Mouse (Mus musculus): ENCODE results near the gene Cbx7.
"Not testable (repeated sequence)": the region's sequence is repeated elsewhere in the genome, so short reads cannot be mapped to it uniquely, and the experiment has no call there.

Gene Cbx7

DNA sequence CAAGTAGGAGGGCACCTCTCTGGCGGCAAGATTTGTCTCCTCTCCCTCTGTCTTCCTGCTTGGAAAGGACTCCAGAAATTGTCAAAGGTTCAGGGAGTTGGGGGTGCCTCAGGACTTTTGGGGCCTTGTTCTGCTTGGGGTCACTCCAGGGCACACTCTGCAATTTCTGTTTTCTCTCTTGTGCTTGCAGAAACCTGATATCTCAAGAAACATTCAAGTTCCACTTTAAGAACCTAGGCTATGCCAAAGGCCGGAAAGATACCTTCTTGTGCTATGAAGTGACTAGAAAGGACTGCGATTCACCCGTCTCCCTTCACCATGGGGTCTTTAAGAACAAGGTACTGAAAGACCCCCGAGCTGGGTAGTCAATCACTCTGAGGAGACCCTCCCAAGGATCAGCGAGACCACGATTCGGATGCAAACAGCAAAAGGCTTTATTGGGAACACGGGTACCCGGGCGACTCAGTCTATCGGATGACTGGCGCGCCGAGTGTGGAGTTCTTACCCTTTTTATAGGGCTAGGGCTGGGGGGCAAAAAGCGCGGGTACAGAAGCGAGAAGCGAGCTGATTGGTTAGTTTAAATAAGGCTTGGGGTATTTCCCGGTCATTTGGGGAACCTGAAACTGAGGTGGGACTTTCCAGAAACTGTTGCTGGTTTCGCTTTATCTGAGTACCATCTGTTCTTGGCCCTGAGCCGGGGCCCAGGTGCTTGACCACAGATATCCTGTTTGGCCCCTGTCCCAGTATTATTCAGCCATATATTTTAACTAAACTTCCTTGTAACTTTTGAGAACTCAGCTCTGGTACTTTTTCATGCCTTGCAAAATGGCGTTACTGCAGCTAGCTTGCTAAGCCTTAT is 75.5 kb downstream of the Cbx7 start:
- not testable (repeated sequence) for DNase-seq (ENCODE audit: low read depth, low spot score)

DNA sequence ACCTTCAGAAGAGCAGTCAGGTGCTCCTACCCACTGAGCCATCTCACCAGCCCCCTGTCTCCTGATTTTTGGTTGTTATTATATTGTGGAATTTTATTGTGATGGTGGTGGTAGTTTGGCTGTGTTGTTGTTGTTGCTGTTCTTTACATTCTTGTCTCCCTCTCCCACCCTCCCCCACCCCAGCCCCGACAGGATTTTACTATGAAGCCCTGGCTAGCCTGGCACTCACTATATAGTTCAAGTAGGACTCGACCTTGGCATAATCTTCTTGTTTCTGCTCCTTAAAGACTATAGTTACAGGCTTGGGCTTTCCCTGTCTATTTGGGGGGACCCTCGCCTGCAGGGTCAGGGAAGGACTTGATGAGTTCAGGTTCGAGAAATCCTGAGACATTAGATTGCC is 76.6 kb downstream of the Cbx7 start:
- no peak for DNase-seq (ENCODE audit: low read depth, low spot score)

DNA sequence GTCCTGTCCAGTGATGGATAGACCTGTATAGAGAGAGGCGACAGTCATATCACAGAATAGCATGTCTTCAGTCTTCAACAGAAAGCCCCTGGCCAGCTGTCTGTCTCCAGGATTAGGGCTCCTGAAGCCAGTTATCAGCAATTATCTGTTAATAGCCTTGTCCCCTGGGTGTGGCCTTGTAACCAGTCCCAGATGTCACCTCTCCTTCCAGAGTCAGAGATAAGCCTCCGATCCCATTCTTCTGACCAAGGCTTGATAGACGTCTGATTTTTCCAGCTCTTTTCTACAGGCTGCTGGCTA is 77.1 kb downstream of the Cbx7 start:
- DNase-seq (ENCODE audit: low read depth, low spot score), result no peak

DNA sequence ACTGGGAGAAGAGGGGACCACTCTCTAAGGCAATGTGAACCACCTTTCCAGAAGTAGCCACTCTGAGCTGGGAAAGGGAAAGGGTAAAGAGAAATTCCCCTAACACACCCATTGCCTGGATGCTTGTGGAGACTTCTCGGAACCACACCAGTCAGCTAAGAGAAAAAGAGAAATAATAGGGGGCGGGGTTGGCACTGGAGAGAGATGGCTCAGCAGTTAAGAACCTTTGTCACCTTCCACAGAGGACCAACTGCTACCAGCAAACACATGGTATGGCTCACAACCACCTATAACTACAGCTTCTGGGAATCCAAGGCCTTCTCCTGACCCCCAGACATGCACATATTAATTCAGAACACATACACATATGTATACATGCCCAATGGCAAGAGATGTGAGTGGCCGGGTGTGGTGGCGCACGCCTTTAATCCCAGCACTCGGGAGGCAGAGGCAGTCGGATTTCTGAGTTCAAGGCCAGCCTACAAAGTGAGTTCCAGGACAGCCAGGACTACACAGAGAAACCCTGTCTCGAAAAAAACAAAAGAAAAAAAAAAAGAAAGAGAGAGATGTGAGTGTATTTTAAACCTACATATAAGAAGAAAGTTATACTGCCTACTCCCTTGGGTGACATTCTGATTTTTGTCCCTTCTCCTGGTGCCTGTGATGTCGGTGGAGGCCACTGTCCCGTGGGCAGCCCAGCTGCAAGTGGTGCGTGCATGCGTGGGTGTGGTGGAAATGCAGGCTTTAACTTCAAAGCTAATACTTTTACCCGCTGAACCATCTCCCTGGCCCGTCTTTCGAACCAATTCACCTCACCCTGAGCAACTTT is 77.7 kb downstream of the Cbx7 start:
- peak; percentile 20 for DNase-seq (ENCODE audit: low read depth, low spot score)

DNA sequence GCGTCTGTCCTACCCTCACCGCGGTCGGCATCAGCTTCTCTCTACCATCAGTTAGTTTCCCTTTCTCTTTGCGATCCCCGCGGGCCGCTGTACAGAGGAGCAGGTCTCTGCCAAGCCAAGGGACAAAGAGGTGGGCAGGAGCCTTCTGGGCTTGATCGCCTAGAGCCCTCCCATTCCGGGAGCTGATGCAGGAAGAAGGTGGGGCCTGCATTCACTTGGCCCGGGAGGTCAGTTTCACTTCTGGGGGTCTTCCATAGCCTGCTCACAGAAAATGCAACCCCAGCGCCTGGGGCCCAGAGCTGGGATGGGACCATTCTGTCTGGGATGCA is 78.7 kb downstream of the Cbx7 start:
- peak; percentile 84 for DNase-seq (ENCODE audit: low read depth, low spot score)

DNA sequence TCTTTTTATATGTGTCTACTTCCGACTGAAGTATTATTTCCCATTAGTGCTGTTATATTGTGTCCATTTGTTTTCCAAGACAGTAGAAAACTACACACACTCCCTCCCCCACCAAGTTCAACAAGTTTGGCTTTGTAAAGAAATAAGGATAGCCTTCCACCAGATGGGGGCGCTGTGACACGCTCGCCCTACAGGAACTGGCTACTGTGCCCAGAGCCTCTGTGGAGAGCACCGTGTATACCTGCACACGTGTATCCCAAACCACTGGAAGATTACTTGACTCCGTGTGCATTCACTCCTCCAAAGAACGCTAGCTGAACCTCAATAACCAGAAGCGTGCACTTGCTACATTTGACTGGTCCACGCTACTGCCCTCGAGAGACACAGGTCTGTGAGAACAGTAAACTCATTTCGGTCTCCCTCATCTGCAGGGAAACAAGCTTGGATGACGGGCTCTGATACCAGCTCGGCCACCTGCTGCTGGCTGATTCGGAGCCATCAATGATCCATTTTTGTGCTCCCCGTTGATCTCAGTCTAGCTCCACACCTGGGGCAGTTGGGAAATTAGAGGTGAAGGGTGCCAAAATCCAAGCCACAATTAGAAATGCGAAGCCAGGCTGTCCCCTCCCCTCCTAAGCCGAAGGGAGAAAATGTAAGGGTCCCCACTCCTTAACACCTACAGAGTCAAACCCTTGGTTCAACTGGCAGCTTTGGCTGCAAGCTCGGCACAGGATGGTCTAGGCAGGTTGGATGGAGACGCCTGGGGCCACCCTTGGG is 79.3 kb downstream of the Cbx7 start, which contains the start of gene Apobec3:
Gene Apobec3, plus strand, starts transcription at position 224 of the 777 bp plus-strand sequence.
- DNase-seq (ENCODE audit: low read depth, low spot score), result peak; percentile 86

DNA sequence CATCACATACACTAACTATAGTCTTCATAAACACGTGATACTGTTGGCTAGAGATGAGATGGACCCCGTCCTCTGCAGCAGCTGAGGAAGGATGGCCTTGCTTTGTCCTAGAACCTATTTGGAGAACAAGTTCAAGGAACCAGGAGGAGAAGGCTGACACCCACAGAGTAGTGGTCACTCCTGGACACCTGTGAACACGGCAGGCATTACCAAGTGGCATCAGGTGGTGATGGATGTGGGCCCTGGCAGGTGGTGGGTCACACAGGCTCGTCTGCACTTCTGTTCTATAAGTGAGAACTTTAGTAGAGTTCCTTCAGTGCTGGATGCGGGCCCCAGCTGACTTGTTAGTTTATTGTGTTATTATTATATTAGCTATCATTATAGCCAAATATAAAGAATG is 86.1 kb downstream of the Cbx7 start:
- DNase-seq (ENCODE audit: low read depth, low spot score), result no peak

DNA sequence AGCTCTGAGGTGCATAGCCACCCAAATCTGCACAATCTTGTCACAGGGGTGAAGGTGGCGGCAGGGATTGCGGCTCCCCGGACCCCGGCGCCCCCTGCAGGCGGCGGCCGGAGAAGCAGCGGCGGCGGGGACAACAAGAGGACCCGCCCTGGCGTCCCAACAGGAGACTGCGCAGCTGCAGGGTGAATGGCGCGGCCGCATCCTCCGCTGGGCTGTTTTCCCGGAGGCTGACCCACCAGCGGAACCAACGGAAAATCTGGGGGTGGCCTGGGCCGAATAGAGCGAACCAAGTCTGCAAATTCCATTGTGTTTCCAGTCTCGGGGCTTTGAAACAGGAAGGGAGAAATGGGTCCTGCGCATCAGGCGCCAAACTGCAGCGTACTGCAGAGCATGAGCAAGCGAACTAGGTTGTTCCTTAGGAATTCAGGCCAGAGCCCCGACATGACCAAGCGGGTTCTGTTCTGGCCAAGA is 87.5 kb downstream of the Cbx7 start:
- DNase-seq (ENCODE audit: low read depth, low spot score), result peak; percentile 89

DNA sequence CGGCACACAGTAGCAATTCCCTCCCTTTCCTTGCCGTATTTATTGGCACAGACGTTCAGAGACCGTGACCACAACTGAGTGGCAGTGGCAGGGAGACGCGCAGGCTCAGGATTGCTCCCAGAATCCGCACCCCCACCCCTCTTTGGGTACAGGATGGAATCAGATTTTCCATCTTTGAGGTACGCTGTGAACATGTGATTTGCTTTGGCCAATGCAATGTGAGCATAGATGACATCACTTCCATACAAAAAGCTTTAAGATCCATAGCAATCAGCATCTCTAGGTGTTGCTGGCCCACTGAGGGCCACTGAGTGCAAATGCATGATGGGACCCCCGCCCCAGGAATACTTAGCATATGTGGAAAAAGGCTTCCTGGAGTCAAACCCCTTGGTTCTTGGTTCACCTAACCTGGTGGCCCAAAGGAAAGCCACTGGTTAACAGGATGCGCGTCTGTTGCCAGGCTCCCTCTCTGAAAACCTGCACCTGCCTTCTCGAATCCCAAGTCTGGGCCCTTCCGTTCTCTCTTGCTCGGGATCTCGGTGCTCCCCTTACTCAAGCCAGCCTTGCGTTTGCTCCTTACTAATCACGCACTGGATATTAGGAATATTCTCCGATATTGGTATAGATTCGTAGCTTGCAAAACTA is 88.2 kb downstream of the Cbx7 start:
- peak; percentile 15 for DNase-seq (ENCODE audit: low read depth, low spot score)

DNA sequence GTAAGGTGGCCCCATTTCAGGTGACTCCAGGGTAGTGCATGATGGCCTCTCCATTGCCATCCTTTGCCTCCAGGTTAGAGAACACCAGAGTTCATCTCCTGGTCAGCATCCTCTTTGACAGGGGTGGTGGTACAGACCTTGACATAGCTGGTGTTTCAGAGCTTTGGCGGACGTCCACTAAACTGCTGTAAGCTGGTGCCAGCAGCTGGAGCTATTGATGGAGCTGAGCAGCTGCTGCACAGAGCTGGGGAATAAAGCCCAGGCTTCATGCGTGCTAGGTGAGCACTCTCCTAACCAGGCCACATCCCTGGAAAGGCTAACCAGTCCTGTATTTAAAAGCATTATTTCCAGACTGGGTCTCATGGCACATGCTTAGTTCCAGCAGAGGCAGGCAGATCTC is 90.4 kb downstream of the Cbx7 start:
- peak; percentile 68 for DNase-seq (ENCODE audit: low read depth, low spot score)

DNA sequence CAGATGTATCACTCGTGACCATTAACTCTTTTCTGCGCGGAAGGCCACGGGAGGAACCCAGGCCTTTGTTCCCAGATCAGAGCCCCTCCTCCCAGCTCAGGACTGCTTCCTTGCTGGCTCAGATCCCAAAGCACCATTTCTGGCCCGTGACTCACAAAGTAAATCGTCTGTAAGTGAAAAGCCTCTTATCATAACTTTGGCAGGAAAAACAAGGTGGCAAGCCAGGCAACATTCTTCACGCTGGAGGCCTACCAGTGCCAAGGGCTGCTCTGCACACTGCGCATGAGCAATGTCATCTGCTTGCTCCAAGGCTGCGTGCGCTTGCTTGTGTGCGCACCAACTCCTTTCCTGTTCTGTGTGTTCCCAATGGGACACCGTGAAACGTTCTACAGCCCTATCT is 91.6 kb downstream of the Cbx7 start:
- peak; percentile 99 for DNase-seq (ENCODE audit: low read depth, low spot score)

DNA sequence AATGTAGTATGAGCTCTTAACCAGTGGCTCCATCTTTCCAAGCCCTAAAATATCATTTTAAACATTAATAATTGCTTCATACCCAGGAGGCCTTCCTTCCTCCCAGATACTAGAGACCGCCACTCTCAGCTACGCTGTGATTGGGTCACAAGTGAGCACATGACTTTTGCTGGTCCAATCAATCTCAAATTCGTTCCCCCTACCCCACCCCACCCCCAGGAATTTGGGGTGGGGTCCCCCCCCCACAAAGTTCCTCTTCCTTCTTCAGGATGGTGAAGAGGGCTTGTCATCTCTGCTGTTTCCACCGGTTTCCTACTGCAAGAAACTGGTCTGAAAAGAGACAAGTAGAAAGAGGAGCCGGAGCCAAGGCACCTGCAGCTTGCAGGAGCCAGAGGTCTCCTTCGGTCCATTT is 92.2 kb downstream of the Cbx7 start:
- DNase-seq (ENCODE audit: low read depth, low spot score), result peak; percentile 58

DNA sequence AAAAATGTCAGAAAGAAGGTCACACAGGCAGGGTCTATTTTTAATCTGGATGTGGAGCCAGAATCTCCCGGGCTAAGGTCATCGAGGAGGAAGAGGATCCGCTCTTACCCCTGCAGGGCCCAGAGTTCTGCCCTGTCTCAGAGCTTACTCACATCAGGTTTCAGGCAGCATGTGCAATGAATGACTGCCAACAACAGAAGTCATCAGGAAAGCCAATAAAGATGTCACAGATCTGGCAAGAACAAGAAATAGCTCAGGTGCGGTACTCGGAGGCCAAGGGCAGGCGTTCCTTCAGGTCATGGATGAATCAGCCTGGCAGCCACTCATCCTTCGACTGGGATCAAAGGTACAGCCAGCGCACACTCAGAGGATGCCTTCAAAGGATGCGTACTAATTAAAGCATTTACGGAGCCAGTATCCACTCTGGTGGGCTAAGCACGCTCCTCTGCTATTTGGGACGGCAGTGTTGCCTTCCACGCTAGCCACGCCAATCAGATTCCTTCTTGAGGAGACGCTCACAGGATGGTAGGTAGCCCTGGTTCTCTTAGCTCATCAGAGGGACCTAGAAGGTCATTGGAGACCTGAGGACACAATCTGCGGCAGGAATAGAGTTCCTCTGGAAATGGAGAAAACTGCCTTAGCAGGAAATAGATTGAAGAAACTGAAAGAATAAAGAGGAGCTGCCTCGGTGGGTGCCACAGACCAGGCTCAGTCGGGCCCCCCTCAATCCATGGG is 95.5 kb downstream of the Cbx7 start:
- peak; percentile 23 for DNase-seq (ENCODE audit: low read depth, low spot score)

DNA sequence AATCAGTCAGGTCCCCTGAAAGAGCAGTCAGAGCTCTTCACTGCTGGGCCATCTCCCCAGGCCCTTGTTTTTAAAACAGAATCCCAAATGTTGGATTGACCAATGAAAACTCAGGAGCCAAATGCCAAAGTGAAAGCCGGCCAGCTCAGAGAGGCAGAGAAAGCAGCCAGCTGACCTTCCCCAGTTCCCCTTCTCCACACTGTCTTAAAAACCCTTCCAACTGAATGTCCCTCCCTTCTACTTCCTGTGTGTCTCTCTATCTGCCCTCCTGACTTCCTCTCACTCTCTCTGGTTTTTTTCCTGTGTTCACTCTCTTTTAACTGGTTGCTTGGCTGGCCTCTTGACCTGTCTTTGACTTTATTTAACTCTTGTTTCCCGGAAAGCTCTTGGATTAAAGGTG is 96.9 kb downstream of the Cbx7 start:
- DNase-seq (ENCODE audit: low read depth, low spot score), result no peak

DNA sequence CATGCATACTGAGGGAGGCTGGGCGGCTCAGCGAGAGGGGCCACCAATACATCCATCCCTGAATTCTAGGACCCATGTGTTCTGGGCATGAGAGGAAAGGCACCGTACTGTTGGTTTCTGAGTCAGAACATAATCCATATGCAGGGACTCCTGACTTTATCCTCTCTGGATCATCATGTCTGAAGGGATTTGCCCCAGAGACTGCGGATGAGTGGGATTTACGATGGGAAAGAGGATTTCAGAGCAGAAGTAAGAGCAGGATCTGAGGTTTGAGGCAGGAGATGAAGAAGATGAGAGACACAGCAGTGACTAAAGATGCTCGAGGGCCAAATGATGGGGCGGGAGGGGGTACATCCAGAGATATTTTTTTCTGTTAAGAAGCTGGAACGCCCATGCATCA is 97.4 kb downstream of the Cbx7 start:
- DNase-seq (ENCODE audit: low read depth, low spot score), result no peak

DNA sequence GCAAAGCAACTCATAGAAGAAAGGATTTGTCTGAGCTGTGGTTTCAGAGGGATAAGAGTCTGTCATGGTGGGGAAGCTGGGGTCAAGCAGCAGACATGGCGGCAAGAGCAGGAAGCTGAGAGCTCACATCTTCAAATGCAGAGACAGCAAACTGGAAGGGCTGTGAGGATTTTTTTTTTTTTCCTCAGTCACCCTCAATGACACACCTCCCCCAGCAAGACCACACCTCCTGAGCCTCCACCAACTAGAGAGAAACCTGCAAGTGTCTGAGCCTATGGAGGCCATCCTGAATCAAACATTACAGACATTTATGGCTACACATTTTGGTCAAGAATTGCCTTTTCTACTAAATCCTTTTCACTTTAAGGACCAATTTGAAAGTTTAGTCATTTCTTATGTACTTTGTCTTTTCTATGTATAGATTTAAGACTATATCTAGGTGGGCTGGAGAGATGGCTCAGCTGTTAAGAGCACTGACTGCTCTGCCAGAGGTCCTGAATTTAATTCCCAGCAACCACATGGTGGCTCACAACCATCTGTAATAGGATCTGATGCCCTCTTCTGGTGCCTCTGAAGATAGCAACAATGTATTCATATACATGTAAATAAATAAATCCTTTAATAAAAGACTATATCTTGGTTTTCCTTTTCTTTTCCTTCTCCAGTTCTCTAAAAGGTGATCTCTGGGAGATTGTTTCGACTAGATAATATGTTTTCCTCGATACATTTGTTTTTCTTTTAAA is 103.5 kb downstream of the Cbx7 start:
- DNase-seq (ENCODE audit: low read depth, low spot score), result peak; percentile 29

Measured in 3T3-L1 (cell line).